In genomic region chr8:88039286-88039685, GRCm38 (mm10) we compare ENCODE assay signal across 23 mouse cellular contexts.
A peak's percentile ranks its signal among the peaks of the same experiment; 100 is the strongest.
DNase-seq lines count a peak whose midpoint lies in the region; ATAC-seq lines count a peak whose summit lies in the region.
"Had no signal": no experiment of that assay in that cellular context is flagged by ENCODE, and none has a peak within 500 bp of the region (broad histone marks: within the 10 kb centered on the region; RNA-seq: fewer than 3 reads in every experiment).

No protein-coding gene starts in this region.

- 32% methylated on average over 6 of the region's 6 CpGs for WGBS in hindbrain, embryonic 10.5 days
- 35% methylated on average over 6 of the region's 6 CpGs for WGBS in hindbrain, embryonic 11.5 days
- WGBS in neural tube, embryonic 11.5 days: 35% methylated on average over 6 of the region's 6 CpGs
- 21% methylated on average over 6 of the region's 6 CpGs for WGBS in midbrain, embryonic 14.5 days

- H3K4me2 ChIP-seq in hindbrain, embryonic 11.5 days (replicated peaks; ENCODE audit: low read depth, low read length): no peak overlapping the region
- H3K4me2 ChIP-seq in neural tube, embryonic 11.5 days (ENCODE audit: low read depth): no peak overlapping the region
- H3K4me2 ChIP-seq in midbrain, embryonic 14.5 days (ENCODE audit: low read length): no peak overlapping the region
- H3K4me2 ChIP-seq: forebrain, embryonic 15.5 days had no signal

- no peak overlapping the region for H3K9ac ChIP-seq in hindbrain, embryonic 11.5 days (ENCODE audit: low read depth, low read length)
- no peak overlapping the region for H3K9ac ChIP-seq in neural tube, embryonic 11.5 days (ENCODE audit: low read length)
- no peak overlapping the region for H3K9ac ChIP-seq in midbrain, embryonic 14.5 days (replicated peaks; ENCODE audit: low read length)
- H3K9ac ChIP-seq: forebrain, embryonic 15.5 days had no signal

- peaks cover 3% of the 10 kb centered on the region; the same call in 1 of the 2 replicates for H3K4me1 ChIP-seq in hindbrain, embryonic 10.5 days (replicated peaks)
- no peaks in the 10 kb centered on the region for H3K4me1 ChIP-seq in hindbrain, embryonic 11.5 days (replicated peaks; ENCODE audit: control insufficient read depth, insufficient read depth, low read length)
- H3K4me1 ChIP-seq in neural tube, embryonic 11.5 days (ENCODE audit: control insufficient read depth, insufficient read depth, low read length): no peaks in the 10 kb centered on the region
- no peaks in the 10 kb centered on the region for H3K4me1 ChIP-seq in midbrain, embryonic 14.5 days (ENCODE audit: control insufficient read depth, insufficient read depth, low read length)
- H3K4me1 ChIP-seq: forebrain, embryonic 15.5 days; megakaryocyte, embryonic 14.5 days had no signal

- no peaks in the 10 kb centered on the region for H3K27me3 ChIP-seq in hindbrain, embryonic 10.5 days (ENCODE audit: insufficient read depth, poor library complexity, severe bottlenecking)
- H3K27me3 ChIP-seq in hindbrain, embryonic 11.5 days (ENCODE audit: control insufficient read depth, insufficient read depth, low read length): no peaks in the 10 kb centered on the region
- H3K27me3 ChIP-seq in neural tube, embryonic 11.5 days (ENCODE audit: control insufficient read depth, insufficient read depth, low read length): no peaks in the 10 kb centered on the region
- H3K27me3 ChIP-seq in midbrain, embryonic 14.5 days (ENCODE audit: control insufficient read depth, insufficient read depth, low read length): no peaks in the 10 kb centered on the region
- H3K27me3 ChIP-seq: forebrain, embryonic 15.5 days had no signal

- H3K27ac ChIP-seq in hindbrain, embryonic 10.5 days: no peak overlapping the region
- H3K27ac ChIP-seq in hindbrain, embryonic 11.5 days (ENCODE audit: low read depth, low read length): no peak overlapping the region
- no peak overlapping the region for H3K27ac ChIP-seq in neural tube, embryonic 11.5 days (ENCODE audit: low read depth, low read length)
- H3K27ac ChIP-seq in midbrain, embryonic 14.5 days (replicated peaks; ENCODE audit: low read depth, low read length): no peak overlapping the region
- H3K27ac ChIP-seq: forebrain, embryonic 15.5 days; heart, adult 2 months; left cerebral cortex, adult 2 months; stomach, postnatal 0 days had no signal

- H3K36me3 ChIP-seq in hindbrain, embryonic 10.5 days: no peaks in the 10 kb centered on the region
- no peaks in the 10 kb centered on the region for H3K36me3 ChIP-seq in hindbrain, embryonic 11.5 days (ENCODE audit: control insufficient read depth, insufficient read depth, low read length)
- no peaks in the 10 kb centered on the region for H3K36me3 ChIP-seq in neural tube, embryonic 11.5 days (ENCODE audit: control insufficient read depth, insufficient read depth, low read length)
- no peaks in the 10 kb centered on the region for H3K36me3 ChIP-seq in midbrain, embryonic 14.5 days (ENCODE audit: control insufficient read depth, insufficient read depth, low read length)
- H3K36me3 ChIP-seq: forebrain, embryonic 15.5 days; G1E had no signal

- no peaks in the 10 kb centered on the region for H3K9me3 ChIP-seq in hindbrain, embryonic 10.5 days
- no peaks in the 10 kb centered on the region for H3K9me3 ChIP-seq in hindbrain, embryonic 11.5 days (ENCODE audit: control insufficient read depth, low read length)
- no peaks in the 10 kb centered on the region for H3K9me3 ChIP-seq in neural tube, embryonic 11.5 days (ENCODE audit: control insufficient read depth, low read length)
- no peaks in the 10 kb centered on the region for H3K9me3 ChIP-seq in midbrain, embryonic 14.5 days (ENCODE audit: control insufficient read depth, low read length)
- H3K9me3 ChIP-seq: forebrain, embryonic 15.5 days had no signal

- DNase-seq in hindbrain, embryonic 10.5 days (ENCODE audit: low spot score): peak; percentile 41
- no peak for DNase-seq in hindbrain, embryonic 11.5 days (ENCODE audit: low spot score)
- peak; percentile 27 for DNase-seq in neural tube, embryonic 11.5 days (ENCODE audit: low spot score)
- DNase-seq in neural tube, embryonic 10.5 days (ENCODE audit: extremely low spot score, low spot score): no peak
- DNase-seq in midbrain, embryonic 14.5 days: peak; percentile 63
- peak; percentile 55 for DNase-seq in yolk sac, embryonic 10.5 days (ENCODE audit: low spot score)
- DNase-seq in right cerebral cortex, adult 2 months (ENCODE audit: low spot score in 2 of 2): no peak
- DNase-seq in spleen, adult 12 weeks (ENCODE audit: low spot score): no peak
- DNase-seq: adrenal gland, postnatal 36 days; cerebellum, adult 9-10 months; gastrocnemius, postnatal 25 days; heart, adult 2 months; heart, postnatal 36 days; kidney, adult 9 months; left cerebral cortex, postnatal 4 days; liver; lung, postnatal 14 days had no signal

- no peak overlapping the region for H3K4me3 ChIP-seq in hindbrain, embryonic 10.5 days
- H3K4me3 ChIP-seq in hindbrain, embryonic 11.5 days (ENCODE audit: low read depth, low read length): no peak overlapping the region
- no peak overlapping the region for H3K4me3 ChIP-seq in neural tube, embryonic 11.5 days (ENCODE audit: low read depth, low read length)
- H3K4me3 ChIP-seq in midbrain, embryonic 14.5 days (replicated peaks; ENCODE audit: low read depth, low read length): no peak overlapping the region
- H3K4me3 ChIP-seq: forebrain, embryonic 15.5 days; heart, adult 2 months; left cerebral cortex, adult 2 months; megakaryocyte, embryonic 14.5 days had no signal

- no peak for ATAC-seq in hindbrain, embryonic 11.5 days (ENCODE audit: low FRiP score)
- no peak for ATAC-seq in neural tube, embryonic 11.5 days (ENCODE audit: insufficient read depth, low FRiP score, low TSS enrichment)
- ATAC-seq in midbrain, embryonic 14.5 days (ENCODE audit: low FRiP score, low TSS enrichment): no peak
- ATAC-seq: forebrain, embryonic 15.5 days; inflammation-experienced regulatory T-cells, adult 6 months had no signal

Comparison
In these comparisons a context has a peak if more than half of its experiments do, and no peak if none do; other contexts are left out.
1. DNase-seq: peak in hindbrain, embryonic 10.5 days (single experiment), neural tube, embryonic 11.5 days (single experiment), midbrain, embryonic 14.5 days (single experiment) and yolk sac, embryonic 10.5 days (single experiment); none in hindbrain, embryonic 11.5 days (single experiment), neural tube, embryonic 10.5 days (single experiment), right cerebral cortex, adult 2 months (0 of 2) and spleen, adult 12 weeks (single experiment).